Mouse (Mus musculus) kidney, adult 2 months (tissue): ENCODE results near the gene St3gal6. TPM values are rescaled to one million over a fixed set of nuclear protein-coding genes. Genes with fewer than 3 reads are reported as not detected.
A peak's percentile ranks its signal among the peaks of the same experiment; 100 is the strongest.

ENCODE experiments used
- DNase-seq: peaks from one replicate; pipeline ENCODE4 v3.0.0; 2021
- H3K27ac ChIP-seq: fragments of 200-500 bp; 2 replicates; pipeline ENCODE4 v1.5.1; 2012; ENCODE audit warnings: low read depth, low read length, control low read depth, inconsistent platforms; ENCODE audit not compliant: insufficient read depth
- H3K27me3 ChIP-seq: fragments of 200-500 bp; replicated peaks from 2 replicates; pipeline ENCODE4 v1.6.1; 2012; ENCODE audit warnings: mild to moderate bottlenecking, moderate library complexity, low read length, inconsistent platforms; ENCODE audit not compliant: control insufficient read depth, insufficient read depth
- H3K36me3 ChIP-seq: fragments of 200-500 bp; 2 replicates; pipeline ENCODE4 v1.6.1; 2012; ENCODE audit warnings: mild to moderate bottlenecking, moderate library complexity, low read length, inconsistent platforms; ENCODE audit not compliant: control insufficient read depth, insufficient read depth
- H3K4me1 ChIP-seq: fragments of 200-500 bp; 2 replicates; pipeline ENCODE4 v1.6.1; 2011; ENCODE audit warnings: low read length; ENCODE audit not compliant: control insufficient read depth, insufficient read depth
- H3K4me3 ChIP-seq: fragments of 200-500 bp; 2 replicates; pipeline ENCODE4 v1.5.1; 2011; ENCODE audit warnings: mild to moderate bottlenecking, low read depth, low read length, control low read depth; ENCODE audit not compliant: insufficient read depth
- CTCF ChIP-seq: fragments of 200-500 bp; conservative IDR thresholded peaks from 2 replicates; pipeline ENCODE4 v1.5.1; 2011; ENCODE audit warnings: low read depth, mild to moderate bottlenecking, control low read depth, low read length, moderate library complexity, mixed read lengths; ENCODE audit not compliant: insufficient read depth, insufficient read length
- POLR2A ChIP-seq: fragments of 200-500 bp; IDR thresholded peaks from one replicate; pipeline ENCODE4 v1.6.1; 2011; ENCODE audit warnings: low read depth, low read length, control low read depth
- WGBS: fragments of 180-500 bp; shearing (Covaris S2); methylation state at CpG from one replicate; pipeline ENCODE4 v1.1.7; 2018; 5-methylcytosine and 5-hydroxymethylcytosine counted together
- polyA plus RNA-seq: library from polyadenylated mRNA; depleted of rRNA; stranded (reverse); fragments of >200 nt; gene quantifications from 2 replicates; pipeline ENCODE4 v1.2.3, GENCODE M21; 2012; rRNA removed

St3gal6 gene
- polyA plus RNA-seq: 32.5 and 36.6 TPM in 2 replicates

- H3K27me3 ChIP-seq: no peaks in the 10 kb centered on the region
- H3K27ac ChIP-seq: peak within 1 kb of the TSS; percentile 94
- H3K4me3 ChIP-seq: peak within 1 kb of the TSS; percentile 96
- WGBS: 62% methylated on average over 12 of the region's 12 CpGs
- TF ChIP-seq CTCF: no peak
- TF ChIP-seq POLR2A: no peak
- peak; percentile 49 for DNase-seq
- H3K36me3 ChIP-seq: no peaks in the 10 kb centered on the region
- no peaks in the 10 kb centered on the region; the same call in 1 of the 2 replicates for H3K4me1 ChIP-seq
Measured at GRCm38 (mm10) chr16:58523972-58524850, at the start of gene St3gal6. Gene St3gal6 (minus strand): TSS chr16:58524243.

- no peak for DNase-seq
- Histone ChIP-seq H3K4me1 (no peaks in the 10 kb centered on the region), H3K27ac (no peak overlapping the region), H3K36me3 (no peaks in the 10 kb centered on the region), H3K27me3 (no peaks in the 10 kb centered on the region), H3K4me3 (no peak overlapping the region)
- no peak for TF ChIP-seq POLR2A
- TF ChIP-seq CTCF: no peak
Measured at GRCm38 (mm10) chr16:58570694-58571264, 46.7 kb upstream of the St3gal6 start.

GRCm38 (mm10) chr16:58561196-58561595 lies 37.2 kb upstream of the St3gal6 start:
- Histone ChIP-seq H3K27ac (no peak overlapping the region), H3K27me3 (no peaks in the 10 kb centered on the region), H3K4me3 (no peak overlapping the region), H3K4me1 (no peaks in the 10 kb centered on the region), H3K36me3 (no peaks in the 10 kb centered on the region)
- TF ChIP-seq CTCF: no peak
- no peak for TF ChIP-seq POLR2A
- no peak for DNase-seq
- 62% methylated on average over 2 of the region's 2 CpGs for WGBS

- H3K4me3 ChIP-seq: no peak overlapping the region
- H3K27me3 ChIP-seq: no peaks in the 10 kb centered on the region
- no peak for TF ChIP-seq CTCF
- TF ChIP-seq POLR2A: no peak
- H3K36me3 ChIP-seq: no peaks in the 10 kb centered on the region
- DNase-seq: peak; percentile 13
- H3K27ac ChIP-seq: no peak overlapping the region
- 47% methylated on average over 4 of the region's 4 CpGs for WGBS
- no peaks in the 10 kb centered on the region for H3K4me1 ChIP-seq
Measured at GRCm38 (mm10) chr16:58556067-58556830, 32.2 kb upstream of the St3gal6 start.

- Histone ChIP-seq H3K27ac (no peak overlapping the region), H3K4me1 (no peaks in the 10 kb centered on the region), H3K36me3 (no peaks in the 10 kb centered on the region), H3K4me3 (no peak overlapping the region), H3K27me3 (no peaks in the 10 kb centered on the region)
- DNase-seq: no peak
- 79% methylated on average over 1 of the region's 1 CpGs for WGBS
- TF ChIP-seq POLR2A (no peak), CTCF (no peak)
Measured at GRCm38 (mm10) chr16:58554673-58555072, 30.6 kb upstream of the St3gal6 start.

GRCm38 (mm10) chr16:58548042-58548441 lies 24.0 kb upstream of the St3gal6 start:
- no peak for TF ChIP-seq POLR2A
- TF ChIP-seq CTCF: no peak
- Histone ChIP-seq H3K4me1 (no peaks in the 10 kb centered on the region), H3K36me3 (no peaks in the 10 kb centered on the region), H3K27ac (no peak overlapping the region), H3K27me3 (no peaks in the 10 kb centered on the region), H3K4me3 (no peak overlapping the region)
- DNase-seq: no peak
- 76% methylated on average over 2 of the region's 2 CpGs for WGBS

GRCm38 (mm10) chr16:58546128-58546527 lies 22.1 kb upstream of the St3gal6 start:
- no peak overlapping the region for H3K27ac ChIP-seq
- no peak overlapping the region for H3K4me3 ChIP-seq
- no peaks in the 10 kb centered on the region for H3K27me3 ChIP-seq
- TF ChIP-seq POLR2A: no peak
- TF ChIP-seq CTCF: no peak
- DNase-seq: no peak
- no peaks in the 10 kb centered on the region for H3K4me1 ChIP-seq
- H3K36me3 ChIP-seq: no peaks in the 10 kb centered on the region
- WGBS: 48% methylated on average over 1 of the region's 1 CpGs
